Mouse (Mus musculus): ENCODE measurements around the gene Klhdc8a.
A peak's percentile ranks its signal among the peaks of the same experiment; 100 is the strongest.
"Not testable (repeated sequence)": the region's sequence is repeated elsewhere in the genome, so short reads cannot be mapped to it uniquely, and the experiment has no call there.

Gene Klhdc8a

DNA sequence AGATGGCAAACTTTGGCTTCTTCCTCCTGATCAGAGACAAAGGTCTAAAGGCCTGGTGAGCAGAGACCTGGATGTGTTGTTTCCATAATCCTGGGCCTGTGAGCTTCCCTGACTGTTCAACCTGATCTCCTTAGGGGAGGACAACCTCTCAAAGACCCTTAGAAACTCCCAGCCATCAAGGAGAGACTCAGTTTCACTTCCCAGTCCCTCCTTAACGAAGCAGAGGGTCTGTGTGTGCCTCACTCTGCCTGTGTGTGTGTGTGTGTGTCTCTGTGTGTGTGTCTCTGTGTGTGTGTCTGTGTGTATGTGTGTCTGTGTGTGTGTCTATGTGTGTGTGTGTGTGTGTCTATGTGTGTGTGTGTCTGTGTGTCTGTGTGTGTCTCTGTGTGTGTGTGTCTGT, 45.2 kb downstream of the Klhdc8a start:
- no peak for DNase-seq (ENCODE audit: low read depth, low spot score)

GRCm38 (mm10) chr1:132345514-132345913, 47.1 kb downstream of the Klhdc8a start:
- DNase-seq (ENCODE audit: low read depth, low spot score), result no peak

- DNase-seq (ENCODE audit: low read depth, low spot score), result no peak
These were observed 47.9 kb downstream of the Klhdc8a start for GRCm38 (mm10) chr1:132346134-132346851.

DNA sequence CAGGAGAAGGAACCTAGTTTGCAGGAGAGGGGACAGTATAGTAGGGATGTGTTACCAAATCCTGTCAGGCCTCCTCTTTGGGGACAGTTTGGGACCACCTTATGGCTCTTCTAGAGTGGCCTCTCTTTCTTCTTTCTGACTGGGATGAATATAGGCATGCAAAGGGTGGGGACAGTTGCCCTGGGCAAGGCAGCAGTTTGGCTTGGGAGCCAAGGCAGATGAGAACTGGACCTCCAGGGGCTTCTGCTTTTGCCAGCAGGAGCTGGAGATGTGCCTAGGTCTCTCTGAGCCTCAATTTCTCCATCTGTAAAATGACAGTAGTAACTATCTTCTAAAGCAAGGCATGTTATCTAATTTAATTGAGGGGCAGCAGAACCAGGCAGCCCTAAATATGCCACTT, 48.5 kb downstream of the Klhdc8a start:
- no peak for DNase-seq (ENCODE audit: low read depth, low spot score)

GRCm38 (mm10) chr1:132348401-132348800, 50.0 kb downstream of the Klhdc8a start:
- no peak for DNase-seq (ENCODE audit: low read depth, low spot score)

DNA sequence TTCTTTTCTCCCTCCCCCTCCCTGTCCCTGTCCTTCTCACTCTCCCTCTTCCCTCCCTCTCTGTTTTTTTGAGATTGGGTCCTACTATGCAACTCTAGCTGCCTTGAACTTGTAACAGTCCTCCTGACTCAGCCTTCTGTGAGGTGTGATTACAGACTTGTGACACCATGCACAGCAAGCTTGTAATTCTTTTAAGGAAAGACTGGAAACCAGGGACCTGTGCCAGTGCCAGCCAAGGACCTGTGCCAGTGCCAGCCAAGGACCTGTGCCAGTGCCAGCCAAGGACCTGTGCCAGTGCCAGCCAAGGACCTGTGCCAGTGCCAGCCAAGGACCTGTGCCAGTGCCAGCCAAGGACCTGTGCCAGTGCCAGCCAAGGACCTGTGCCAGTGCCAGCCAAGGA, 50.6 kb downstream of the Klhdc8a start:
- DNase-seq (ENCODE audit: low read depth, low spot score), result not testable (repeated sequence)

GRCm38 (mm10) chr1:132349601-132350000, 51.2 kb downstream of the Klhdc8a start:
- not testable (repeated sequence) for DNase-seq (ENCODE audit: low read depth, low spot score)

GRCm38 (mm10) chr1:132351058-132351457, 52.6 kb downstream of the Klhdc8a start:
- DNase-seq (ENCODE audit: low read depth, low spot score), result no peak

GRCm38 (mm10) chr1:132353389-132353788, 55.0 kb downstream of the Klhdc8a start:
- no peak for DNase-seq (ENCODE audit: low read depth, low spot score)

GRCm38 (mm10) chr1:132354234-132354633, 55.8 kb downstream of the Klhdc8a start:
- DNase-seq (ENCODE audit: low read depth, low spot score), result no peak

DNA sequence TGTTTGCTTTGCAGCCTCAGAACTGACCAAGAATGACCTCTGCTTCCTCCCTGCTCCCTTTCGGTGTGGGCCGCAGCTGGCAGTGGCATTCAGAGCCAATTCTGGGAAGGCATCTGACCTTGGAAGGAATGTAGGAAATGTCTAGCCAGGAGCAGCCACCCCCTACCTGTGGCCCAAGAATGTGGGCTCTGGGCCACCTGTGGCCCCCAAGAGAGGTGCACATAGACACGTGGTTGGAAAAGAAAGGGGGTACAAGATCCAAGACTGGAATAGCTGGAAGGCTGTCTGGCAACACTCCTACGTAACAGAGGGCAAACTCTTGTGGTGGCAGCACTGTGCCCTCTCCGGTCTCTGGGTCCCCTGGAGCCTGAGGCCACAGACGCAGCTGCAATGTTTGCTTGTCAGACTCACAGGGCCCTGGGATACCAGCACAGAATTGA, 56.8 kb downstream of the Klhdc8a start:
- DNase-seq (ENCODE audit: low read depth, low spot score), result no peak

DNA sequence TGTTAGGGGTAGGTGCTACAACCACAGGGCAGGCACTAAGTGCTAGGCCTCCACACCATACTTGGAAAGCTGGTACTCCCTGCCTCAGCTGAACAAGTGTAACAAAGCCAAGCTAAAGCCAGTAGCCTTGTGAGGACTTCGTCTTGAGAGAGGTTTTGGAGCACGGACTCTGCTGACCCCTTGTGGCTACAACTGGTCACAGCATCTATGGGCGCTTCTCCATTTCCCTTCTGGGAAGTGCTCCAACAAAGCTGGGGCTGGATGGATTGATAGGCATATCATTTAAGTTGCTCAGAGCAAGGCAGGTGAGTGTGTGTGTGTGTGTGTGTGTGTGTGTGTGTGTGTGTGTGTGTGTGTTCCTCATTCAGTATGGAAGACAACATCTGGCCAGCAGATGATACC, 57.4 kb downstream of the Klhdc8a start:
- DNase-seq (ENCODE audit: low read depth, low spot score), result peak; percentile 74

DNA sequence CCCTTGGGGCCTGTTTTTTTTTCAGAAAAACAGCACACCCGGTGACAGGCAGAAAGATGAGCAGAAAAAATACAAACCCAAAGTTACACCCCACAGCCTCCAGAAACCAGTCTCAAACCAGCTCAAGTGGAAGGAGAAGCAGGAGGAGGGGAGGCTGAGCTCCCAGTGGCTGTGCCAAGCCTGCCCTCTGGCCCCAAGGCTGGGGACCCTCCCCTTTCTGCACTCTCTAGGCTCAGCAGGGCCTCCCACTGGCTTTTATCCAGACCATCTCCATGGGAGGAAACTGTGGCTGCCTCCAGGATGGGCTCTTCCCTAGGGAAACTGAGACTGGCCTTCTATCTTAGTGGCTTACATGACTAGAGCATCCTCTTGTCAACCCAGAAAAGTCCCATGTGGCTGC, 58.4 kb downstream of the Klhdc8a start:
- DNase-seq (ENCODE audit: low read depth, low spot score), result no peak
